Mouse (Mus musculus): ENCODE measurements around the gene Tpcn1. TPM values are rescaled to one million over a fixed set of nuclear protein-coding genes. Genes with fewer than 3 reads are reported as not detected.
"Not testable (repeated sequence)": the region's sequence is repeated elsewhere in the genome, so short reads cannot be mapped to it uniquely, and the experiment has no call there.

Tpcn1 gene
- polyA plus RNA-seq, 1 experiment from 2014 or later = 22.3 TPM

GRCm38 (mm10) chr5:120505368-120505767 is 83.1 kb downstream of the Tpcn1 start:
- WGBS = 22% methylated on average over 16 of the region's 16 CpGs
- ATAC-seq (ENCODE audit: insufficient number of reproducible peaks, insufficient read depth, low FRiP score, low TSS enrichment, low read depth) = no peak
- peak overlapping the region; percentile 6; the same call in 1 of the 2 replicates for H3K4me3 ChIP-seq
- H3K9me3 ChIP-seq = no peaks in the 10 kb centered on the region
- no peaks in the 10 kb centered on the region for H3K27me3 ChIP-seq
- H3K36me3 ChIP-seq = no peaks in the 10 kb centered on the region
- peaks cover 25% of the 10 kb centered on the region for H3K4me1 ChIP-seq
- H3K4me2 ChIP-seq = peak overlapping the region; percentile 47
- no peak overlapping the region for H3K27ac ChIP-seq
- H3K9ac ChIP-seq = 0 out of 2 replicates have a peak overlapping the region, but pooled peaks have one; percentile 49

- H3K36me3 ChIP-seq = peaks cover 5% of the 10 kb centered on the region
- H3K9ac ChIP-seq = peak within 1 kb of the TSS; percentile 88
- H3K4me2 ChIP-seq = peak within 1 kb of the TSS; percentile 94
- WGBS = under 1% methylated on average over 54 of the region's 55 CpGs
- H3K4me1 ChIP-seq = peaks cover 22% of the 10 kb centered on the region
- no peaks in the 10 kb centered on the region for H3K27me3 ChIP-seq
- H3K9me3 ChIP-seq = no peaks in the 10 kb centered on the region
- ATAC-seq (ENCODE audit: insufficient number of reproducible peaks, insufficient read depth, low FRiP score, low TSS enrichment, low read depth) = peak; percentile 65
- peak within 1 kb of the TSS; percentile 75 for H3K4me3 ChIP-seq
- H3K27ac ChIP-seq = no peak within 1 kb of the TSS
Observed at GRCm38 (mm10) chr5:120503144-120503795, 85.2 kb downstream of the Tpcn1 start, which contains the start of gene Plbd2. Gene Plbd2 (minus strand): TSS chr5:120503625.

- 10% methylated on average over 12 of the region's 12 CpGs for WGBS
- H3K27me3 ChIP-seq = no peaks in the 10 kb centered on the region
- H3K4me1 ChIP-seq = peaks cover 22% of the 10 kb centered on the region
- H3K27ac ChIP-seq = no peak overlapping the region
- H3K4me3 ChIP-seq = peak overlapping the region; percentile 75
- peak overlapping the region; percentile 88 for H3K9ac ChIP-seq
- H3K36me3 ChIP-seq = peaks cover 9% of the 10 kb centered on the region
- peak overlapping the region; percentile 94 for H3K4me2 ChIP-seq
- no peaks in the 10 kb centered on the region for H3K9me3 ChIP-seq
- no peak for ATAC-seq (ENCODE audit: insufficient number of reproducible peaks, insufficient read depth, low FRiP score, low TSS enrichment, low read depth)
Observed at GRCm38 (mm10) chr5:120502675-120503143, 85.8 kb downstream of the Tpcn1 start.

GRCm38 (mm10) chr5:120502147-120502621 is 86.3 kb downstream of the Tpcn1 start:
- ATAC-seq (ENCODE audit: insufficient number of reproducible peaks, insufficient read depth, low FRiP score, low TSS enrichment, low read depth) = no peak
- 62% methylated on average over 9 of the region's 9 CpGs for WGBS
- peaks cover 22% of the 10 kb centered on the region for H3K4me1 ChIP-seq
- H3K36me3 ChIP-seq = peaks cover 11% of the 10 kb centered on the region
- peak overlapping the region; percentile 88 for H3K9ac ChIP-seq
- no peaks in the 10 kb centered on the region for H3K9me3 ChIP-seq
- H3K27ac ChIP-seq = no peak overlapping the region
- peak overlapping the region; percentile 75 for H3K4me3 ChIP-seq
- no peaks in the 10 kb centered on the region for H3K27me3 ChIP-seq
- peak overlapping the region; percentile 94 for H3K4me2 ChIP-seq

GRCm38 (mm10) chr5:120500609-120501008 is 87.9 kb downstream of the Tpcn1 start:
- not testable (repeated sequence) for H3K27me3 ChIP-seq; H3K4me2 ChIP-seq; ATAC-seq (ENCODE audit: insufficient number of reproducible peaks, insufficient read depth, low FRiP score, low TSS enrichment, low read depth); H3K27ac ChIP-seq; H3K9me3 ChIP-seq; H3K9ac ChIP-seq; H3K4me3 ChIP-seq
- WGBS = 84% methylated on average over 9 of the region's 9 CpGs
- Histone ChIP-seq H3K36me3 (peaks cover 20% of the 10 kb centered on the region), H3K4me1 (peaks cover 22% of the 10 kb centered on the region)

- peaks cover 16% of the 10 kb centered on the region for H3K4me1 ChIP-seq
- H3K27me3 ChIP-seq = no peaks in the 10 kb centered on the region
- no peak overlapping the region for H3K4me2 ChIP-seq
- H3K27ac ChIP-seq = no peak overlapping the region
- peaks cover 33% of the 10 kb centered on the region for H3K36me3 ChIP-seq
- no peak overlapping the region for H3K4me3 ChIP-seq
- no peaks in the 10 kb centered on the region for H3K9me3 ChIP-seq
- 0 out of 2 replicates have a peak overlapping the region, but pooled peaks have one; percentile 32 for H3K9ac ChIP-seq
- ATAC-seq (ENCODE audit: insufficient number of reproducible peaks, insufficient read depth, low FRiP score, low TSS enrichment, low read depth) = no peak
- WGBS = 79% methylated on average over 4 of the region's 4 CpGs
Observed at GRCm38 (mm10) chr5:120499202-120499601, 89.3 kb downstream of the Tpcn1 start.

- no peak overlapping the region for H3K27ac ChIP-seq
- H3K4me3 ChIP-seq = no peak overlapping the region
- no peak overlapping the region for H3K9ac ChIP-seq
- no peak for ATAC-seq (ENCODE audit: insufficient number of reproducible peaks, insufficient read depth, low FRiP score, low TSS enrichment, low read depth)
- no peaks in the 10 kb centered on the region for H3K27me3 ChIP-seq
- no peak overlapping the region for H3K4me2 ChIP-seq
- 87% methylated on average over 3 of the region's 3 CpGs for WGBS
- H3K4me1 ChIP-seq = peaks cover 6% of the 10 kb centered on the region
- H3K9me3 ChIP-seq = no peaks in the 10 kb centered on the region
- H3K36me3 ChIP-seq = peaks cover 54% of the 10 kb centered on the region
Observed at GRCm38 (mm10) chr5:120497071-120497470, 91.4 kb downstream of the Tpcn1 start.

GRCm38 (mm10) chr5:120495703-120496226 is 92.7 kb downstream of the Tpcn1 start:
- peaks cover 59% of the 10 kb centered on the region for H3K36me3 ChIP-seq
- no peaks in the 10 kb centered on the region for H3K9me3 ChIP-seq
- H3K4me1 ChIP-seq = no peaks in the 10 kb centered on the region
- no peaks in the 10 kb centered on the region for H3K27me3 ChIP-seq
- no peak overlapping the region for H3K27ac ChIP-seq
- no peak overlapping the region for H3K4me2 ChIP-seq
- no peak overlapping the region for H3K9ac ChIP-seq
- no peak for ATAC-seq (ENCODE audit: insufficient number of reproducible peaks, insufficient read depth, low FRiP score, low TSS enrichment, low read depth)
- no peak overlapping the region for H3K4me3 ChIP-seq
- WGBS = 86% methylated on average over 13 of the region's 13 CpGs

GRCm38 (mm10) chr5:120495064-120495702 is 93.3 kb downstream of the Tpcn1 start:
- Histone ChIP-seq H3K27ac (no peak overlapping the region), H3K9ac (no peak overlapping the region), H3K4me2 (no peak overlapping the region), H3K36me3 (peaks cover 62% of the 10 kb centered on the region), H3K4me1 (no peaks in the 10 kb centered on the region), H3K9me3 (no peaks in the 10 kb centered on the region), H3K4me3 (no peak overlapping the region), H3K27me3 (no peaks in the 10 kb centered on the region)
- WGBS = 83% methylated on average over 10 of the region's 10 CpGs
- ATAC-seq (ENCODE audit: insufficient number of reproducible peaks, insufficient read depth, low FRiP score, low TSS enrichment, low read depth) = no peak

GRCm38 (mm10) chr5:120493873-120494395 is 94.5 kb downstream of the Tpcn1 start:
- no peak overlapping the region for H3K9ac ChIP-seq
- no peaks in the 10 kb centered on the region for H3K27me3 ChIP-seq
- H3K4me3 ChIP-seq = no peak overlapping the region
- ATAC-seq (ENCODE audit: insufficient number of reproducible peaks, insufficient read depth, low FRiP score, low TSS enrichment, low read depth) = no peak
- no peak overlapping the region for H3K4me2 ChIP-seq
- no peaks in the 10 kb centered on the region for H3K9me3 ChIP-seq
- WGBS = 84% methylated on average over 9 of the region's 9 CpGs
- peaks cover 66% of the 10 kb centered on the region for H3K36me3 ChIP-seq
- no peak overlapping the region for H3K27ac ChIP-seq
- no peaks in the 10 kb centered on the region for H3K4me1 ChIP-seq

GRCm38 (mm10) chr5:120493440-120493839 is 95.0 kb downstream of the Tpcn1 start:
- peaks cover 66% of the 10 kb centered on the region for H3K36me3 ChIP-seq
- H3K9me3 ChIP-seq = no peaks in the 10 kb centered on the region
- no peaks in the 10 kb centered on the region for H3K4me1 ChIP-seq
- no peak overlapping the region for H3K9ac ChIP-seq
- H3K4me3 ChIP-seq = no peak overlapping the region
- 89% methylated on average over 6 of the region's 6 CpGs for WGBS
- no peak for ATAC-seq (ENCODE audit: insufficient number of reproducible peaks, insufficient read depth, low FRiP score, low TSS enrichment, low read depth)
- no peak overlapping the region for H3K4me2 ChIP-seq
- no peak overlapping the region for H3K27ac ChIP-seq
- no peaks in the 10 kb centered on the region for H3K27me3 ChIP-seq
